Mouse (Mus musculus) adrenal gland, postnatal 25 days (tissue): ENCODE data around the gene Zfp217. TPM values are rescaled to one million over a fixed set of nuclear protein-coding genes. Genes with fewer than 3 reads are reported as not detected.

Source experiments
- DNase-seq: peaks from one replicate; pipeline ENCODE4 v3.0.0; 2021; ENCODE audit warnings: mixed read lengths
- total RNA-seq: library from RNA; stranded (reverse); gene quantifications from 2 replicates; pipeline ENCODE4 v1.2.3, GENCODE M21; 2021

Zfp217 gene
- total RNA-seq, 1 experiment from 2014 or later, result 32.8 TPM

- no peak for DNase-seq
These were observed 15.2 kb downstream of the Zfp217 start for GRCm38 (mm10) chr2:170132716-170133092.

- no peak for DNase-seq
These were observed 15.9 kb downstream of the Zfp217 start for GRCm38 (mm10) chr2:170131981-170132460.

GRCm38 (mm10) chr2:170130780-170131645 is 16.9 kb downstream of the Zfp217 start:
- DNase-seq, result peak; percentile 93

GRCm38 (mm10) chr2:170129923-170130779 is 17.8 kb downstream of the Zfp217 start:
- peak; percentile 36 for DNase-seq

GRCm38 (mm10) chr2:170129248-170129922 is 18.5 kb downstream of the Zfp217 start:
- no peak for DNase-seq

GRCm38 (mm10) chr2:170128461-170129247 is 19.2 kb downstream of the Zfp217 start:
- DNase-seq, result no peak

- DNase-seq, result no peak
These were observed 20.4 kb downstream of the Zfp217 start for GRCm38 (mm10) chr2:170127523-170127922.

DNA sequence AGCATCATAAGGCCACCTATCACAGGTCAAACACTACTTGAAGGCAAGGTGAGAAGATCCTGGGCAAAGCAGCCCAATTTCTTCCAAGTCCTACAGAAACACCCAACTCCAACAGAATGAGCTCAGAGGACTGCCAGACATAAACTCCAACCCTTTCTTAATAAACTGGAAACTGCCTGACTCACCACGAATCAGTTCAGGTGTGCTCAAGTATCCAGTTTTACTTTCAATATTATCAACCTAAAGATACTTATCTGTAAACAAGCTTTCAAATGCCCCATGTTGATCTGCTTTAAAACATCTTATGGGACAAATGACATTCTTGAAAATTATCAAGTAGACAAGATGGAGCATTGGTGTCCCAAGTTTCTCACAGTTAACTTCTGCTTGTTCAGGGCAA is 21.6 kb downstream of the Zfp217 start:
- DNase-seq, result no peak

- no peak for DNase-seq
These were observed 25.7 kb downstream of the Zfp217 start for GRCm38 (mm10) chr2:170122197-170122596.

GRCm38 (mm10) chr2:170120139-170121027 is 27.5 kb downstream of the Zfp217 start:
- peak; percentile 70 for DNase-seq

GRCm38 (mm10) chr2:170116704-170117281 is 31.1 kb downstream of the Zfp217 start:
- DNase-seq, result peak; percentile 40

DNA sequence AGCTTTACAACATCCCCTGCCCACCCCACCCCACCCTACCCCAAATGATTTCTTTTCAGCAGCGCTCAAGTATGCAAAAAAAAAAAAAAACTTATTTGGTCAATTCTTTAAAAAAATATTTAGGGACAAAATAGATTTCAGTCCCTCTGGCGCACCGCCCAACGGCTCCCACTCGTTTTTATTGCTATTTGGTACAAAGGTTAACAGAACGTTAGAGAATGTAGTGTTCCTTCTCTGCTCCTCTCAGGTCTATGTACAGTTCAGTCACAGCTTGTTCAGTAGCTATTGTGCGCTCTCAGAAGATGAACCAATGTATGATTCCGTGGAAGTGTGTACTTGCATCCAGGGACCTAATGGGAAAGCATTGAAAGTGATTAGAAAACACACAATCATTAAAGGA is 37.6 kb downstream of the Zfp217 start:
- DNase-seq, result no peak

GRCm38 (mm10) chr2:170109528-170109927 is 38.4 kb downstream of the Zfp217 start:
- no peak for DNase-seq

- no peak for DNase-seq
These were observed 40.1 kb downstream of the Zfp217 start for GRCm38 (mm10) chr2:170107791-170108190.

GRCm38 (mm10) chr2:170106000-170106399 is 41.9 kb downstream of the Zfp217 start:
- no peak for DNase-seq

DNA sequence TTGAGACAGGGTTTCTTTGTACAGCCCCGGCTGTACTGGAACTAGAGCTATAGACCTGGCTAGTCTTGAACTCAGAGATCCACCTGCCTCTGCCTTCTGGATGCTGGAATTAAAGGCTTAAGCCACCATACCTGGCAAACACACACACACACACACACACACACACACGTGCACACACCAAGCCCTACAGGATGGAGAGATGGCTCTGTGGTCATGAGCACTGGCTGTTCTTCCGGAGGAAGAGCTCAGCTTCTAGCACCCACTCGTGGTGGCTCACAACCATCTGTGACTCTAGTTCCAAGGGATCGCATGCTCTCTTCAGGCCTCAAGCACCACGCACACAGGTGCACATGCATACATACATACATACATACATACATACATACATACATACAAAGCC is 43.5 kb downstream of the Zfp217 start:
- DNase-seq, result no peak

GRCm38 (mm10) chr2:170103852-170104251 is 44.1 kb downstream of the Zfp217 start:
- peak; percentile 60 for DNase-seq

- DNase-seq, result no peak
These were observed 44.6 kb downstream of the Zfp217 start for GRCm38 (mm10) chr2:170103341-170103740.

DNA sequence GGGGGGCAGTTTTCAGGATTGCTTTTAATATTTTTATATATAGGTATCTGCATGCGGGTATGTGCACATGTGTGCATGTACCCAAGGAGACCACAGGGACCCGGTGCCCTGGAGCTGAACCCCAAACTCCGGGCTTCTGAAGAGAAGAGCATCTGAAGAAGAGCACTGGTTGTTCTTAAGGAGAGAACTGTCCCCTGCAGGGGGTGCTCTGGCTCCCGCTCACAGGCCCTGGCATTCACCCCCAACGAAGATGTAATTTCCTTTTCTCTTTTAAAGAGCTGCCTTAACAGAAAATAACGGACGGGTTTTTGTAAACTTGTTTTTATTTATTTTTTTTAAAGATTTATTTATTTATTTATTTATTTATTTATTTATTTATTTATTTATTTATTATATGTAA is 46.0 kb downstream of the Zfp217 start:
- DNase-seq, result no peak

- DNase-seq, result peak; percentile 96
These were observed 46.8 kb downstream of the Zfp217 start for GRCm38 (mm10) chr2:170101132-170101531.
